8 mouse cellular contexts compared by ENCODE assay signal in the genomic region with DNA sequence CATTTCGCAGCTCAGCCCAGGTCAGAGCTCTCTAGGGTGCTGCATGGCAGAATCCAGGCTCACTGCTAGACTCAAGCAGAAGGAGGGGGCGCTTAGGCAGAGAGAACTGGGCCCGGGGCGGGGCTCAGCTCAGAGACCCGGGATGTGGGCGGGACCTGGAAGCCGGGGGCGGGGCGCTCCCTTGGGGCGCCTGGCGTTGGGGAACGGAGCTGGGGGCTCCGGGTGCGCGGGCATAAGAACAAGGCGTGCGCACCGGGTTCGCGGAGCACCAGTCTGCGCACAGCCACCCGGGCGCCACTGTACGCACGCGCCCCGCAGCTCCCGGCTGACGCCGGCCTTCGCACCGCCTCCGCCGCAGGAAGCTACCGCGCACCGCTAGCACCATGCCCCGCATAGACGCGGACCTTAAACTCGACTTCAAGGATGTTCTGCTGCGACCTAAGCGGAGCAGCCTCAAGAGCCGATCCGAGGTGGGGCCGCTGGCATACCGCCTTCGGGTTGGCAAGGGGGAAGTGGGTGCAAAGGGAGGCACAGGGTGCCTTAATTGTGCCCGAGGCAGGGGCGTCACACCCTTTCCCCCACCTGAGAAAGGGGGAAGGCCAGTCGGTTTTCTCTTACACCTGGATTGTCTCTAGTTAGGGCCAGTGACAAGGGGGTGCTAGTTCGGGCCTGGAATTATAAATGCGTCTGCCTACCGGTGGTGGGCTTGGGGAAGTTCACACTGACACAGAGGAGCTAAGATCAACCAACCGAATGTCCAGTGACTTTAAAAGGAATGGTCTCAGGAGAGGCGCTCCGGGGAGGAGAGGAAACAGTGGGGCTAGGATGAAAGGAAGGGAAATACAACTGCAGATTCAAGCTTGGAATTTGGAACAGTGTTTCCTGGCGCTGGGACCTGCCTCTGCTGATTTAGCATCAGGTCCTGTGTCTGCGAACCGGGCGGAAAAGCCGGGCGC. TPM values are rescaled to one million over a fixed set of nuclear protein-coding genes. Genes with fewer than 3 reads are reported as not detected.
DNase-seq lines count a peak whose midpoint lies in the region; ATAC-seq and TF ChIP-seq lines count a peak whose summit lies in the region.

A gene (plus strand): TSS at position 171 of the 956 bp plus-strand sequence.

- no peaks in the 10 kb centered on the region for H3K79me2 ChIP-seq in heart, adult 2 months (replicated peaks; ENCODE audit: control insufficient read depth, insufficient read depth, low read length)

- H3K27ac ChIP-seq in embryonic facial prominence, embryonic 10.5 days (replicated peaks): peak within 1 kb of the TSS; percentile 79
- H3K27ac ChIP-seq in heart, adult 2 months: peak within 1 kb of the TSS; percentile 95
- H3K27ac ChIP-seq in limb, embryonic 15.5 days: peak within 1 kb of the TSS; percentile 23; the same call in 1 of the 2 replicates
- peak within 1 kb of the TSS; percentile 4; the same call in 1 of the 2 replicates for H3K27ac ChIP-seq in midbrain, postnatal 0 days (ENCODE audit: low read depth, low read length)
- H3K27ac ChIP-seq in stomach, embryonic 14.5 days (ENCODE audit: low read length): peak within 1 kb of the TSS; percentile 48; the same call in 1 of the 2 replicates

- peak within 1 kb of the TSS; percentile 93 for H3K4me2 ChIP-seq in limb, embryonic 15.5 days
- peak within 1 kb of the TSS; percentile 95 for H3K4me2 ChIP-seq in midbrain, postnatal 0 days (ENCODE audit: low read depth, low read length, poor library complexity, severe bottlenecking)
- peak within 1 kb of the TSS; percentile 97 for H3K4me2 ChIP-seq in stomach, embryonic 14.5 days (replicated peaks; ENCODE audit: low read depth, low read length)

- H3K4me3 ChIP-seq in embryonic facial prominence, embryonic 10.5 days: peak within 1 kb of the TSS; percentile 70
- peak within 1 kb of the TSS; percentile 71 for H3K4me3 ChIP-seq in heart, adult 2 months
- peak within 1 kb of the TSS; percentile 55 for H3K4me3 ChIP-seq in limb, embryonic 15.5 days
- peak within 1 kb of the TSS; percentile 64 for H3K4me3 ChIP-seq in midbrain, postnatal 0 days (ENCODE audit: low read depth, low read length)
- H3K4me3 ChIP-seq in stomach, embryonic 14.5 days (ENCODE audit: low read depth, low read length): peak within 1 kb of the TSS; percentile 51

- no peaks in the 10 kb centered on the region for H3K36me3 ChIP-seq in embryonic facial prominence, embryonic 10.5 days (replicated peaks)
- peaks cover 12% of the 10 kb centered on the region for H3K36me3 ChIP-seq in heart, adult 2 months (ENCODE audit: control insufficient read depth, insufficient read depth, low read length)
- no peaks in the 10 kb centered on the region for H3K36me3 ChIP-seq in limb, embryonic 15.5 days
- H3K36me3 ChIP-seq in midbrain, postnatal 0 days (ENCODE audit: insufficient read depth, low read length): no peaks in the 10 kb centered on the region
- no peaks in the 10 kb centered on the region for H3K36me3 ChIP-seq in stomach, embryonic 14.5 days (ENCODE audit: control insufficient read depth, insufficient read depth, low read length)

- TF ChIP-seq CTCF in heart, adult 2 months (IDR thresholded peaks at IDR 0.05): 0 out of 2 replicates have a peak, but pooled peaks have one; percentile 10
- peak; percentile 41 for TF ChIP-seq CTCF in midbrain, postnatal 0 days (IDR thresholded peaks at IDR 0.05)

- DNase-seq in spleen, adult 18-20 months: peak; percentile 33 to 48
- no peak for DNase-seq in spleen, adult 12 weeks (ENCODE audit: low spot score)
- DNase-seq in embryonic facial prominence, embryonic 10.5 days (ENCODE audit: low spot score): peak; percentile 80
- peak; percentile 83 to 85 for DNase-seq in heart, adult 2 months
- peak; percentile 91 for DNase-seq in kidney, adult 9 months
- DNase-seq in midbrain, postnatal 0 days (ENCODE audit: low spot score): peak; percentile 84

- peaks cover 41% of the 10 kb centered on the region for H3K27me3 ChIP-seq in embryonic facial prominence, embryonic 10.5 days (replicated peaks; ENCODE audit: low read depth, poor library complexity, severe bottlenecking)
- no peaks in the 10 kb centered on the region for H3K27me3 ChIP-seq in heart, adult 2 months (ENCODE audit: control insufficient read depth, insufficient read depth, low read length)
- no peaks in the 10 kb centered on the region for H3K27me3 ChIP-seq in limb, embryonic 15.5 days
- no peaks in the 10 kb centered on the region for H3K27me3 ChIP-seq in midbrain, postnatal 0 days (ENCODE audit: insufficient read depth, low read length)
- H3K27me3 ChIP-seq in stomach, embryonic 14.5 days (ENCODE audit: control insufficient read depth, insufficient read depth, low read length): no peaks in the 10 kb centered on the region

- peak; percentile 33; the same call in 1 of the 2 replicates for TF ChIP-seq POLR2A in heart, adult 2 months (IDR thresholded peaks at IDR 0.05; ENCODE audit: insufficient read depth, low read depth, low read length)

- no peaks in the 10 kb centered on the region for H3K9me3 ChIP-seq in embryonic facial prominence, embryonic 10.5 days
- H3K9me3 ChIP-seq in limb, embryonic 15.5 days: no peaks in the 10 kb centered on the region
- H3K9me3 ChIP-seq in midbrain, postnatal 0 days (ENCODE audit: low read length): no peaks in the 10 kb centered on the region
- no peaks in the 10 kb centered on the region for H3K9me3 ChIP-seq in stomach, embryonic 14.5 days (ENCODE audit: control insufficient read depth, low read depth, low read length)

- H3K9ac ChIP-seq in heart, adult 2 months (ENCODE audit: low read depth, low read length): peak within 1 kb of the TSS; percentile 86
- peak within 1 kb of the TSS; percentile 56 for H3K9ac ChIP-seq in limb, embryonic 15.5 days
- peak within 1 kb of the TSS; percentile 64 for H3K9ac ChIP-seq in midbrain, postnatal 0 days (replicated peaks; ENCODE audit: low read length, poor library complexity, severe bottlenecking)
- peak within 1 kb of the TSS; percentile 34 for H3K9ac ChIP-seq in stomach, embryonic 14.5 days (replicated peaks; ENCODE audit: low read depth, low read length)

- 1% methylated on average over 63 of the region's 63 CpGs for WGBS in embryonic facial prominence, embryonic 10.5 days
- WGBS in heart, adult 2 months: 1% methylated on average over 63 of the region's 63 CpGs
- 2% methylated on average over 63 of the region's 63 CpGs for WGBS in limb, embryonic 15.5 days
- under 1% methylated on average over 63 of the region's 63 CpGs for WGBS in midbrain, postnatal 0 days
- 2% methylated on average over 63 of the region's 63 CpGs for WGBS in stomach, embryonic 14.5 days

- intact Hi-C loops in heart, adult 2 months (cut with DNase I): no loop called here

- H3K4me1 ChIP-seq in embryonic facial prominence, embryonic 10.5 days: peaks cover 34% of the 10 kb centered on the region
- peaks cover 11% of the 10 kb centered on the region for H3K4me1 ChIP-seq in heart, adult 2 months (ENCODE audit: control insufficient read depth, insufficient read depth, low read length)
- H3K4me1 ChIP-seq in limb, embryonic 15.5 days: peaks cover 21% of the 10 kb centered on the region
- no peaks in the 10 kb centered on the region; the same call in 1 of the 2 replicates for H3K4me1 ChIP-seq in midbrain, postnatal 0 days (ENCODE audit: insufficient read depth, low read length)
- 0 out of 2 replicates have a peak, but pooled peaks cover 12% of the 10 kb centered on the region for H3K4me1 ChIP-seq in stomach, embryonic 14.5 days (ENCODE audit: control insufficient read depth, insufficient read depth, low read length)

- no peak for TF ChIP-seq EP300 in heart, adult 2 months (IDR thresholded peaks at IDR 0.05; ENCODE audit: insufficient read depth, low read depth, low read length)

- ATAC-seq in limb, embryonic 15.5 days (ENCODE audit: insufficient number of reproducible peaks, low FRiP score, low TSS enrichment, low read depth): peak; percentile 57
- ATAC-seq in midbrain, postnatal 0 days (ENCODE audit: low FRiP score): peak; percentile 79
- peak; percentile 90 for ATAC-seq in stomach, embryonic 14.5 days (ENCODE audit: insufficient number of reproducible peaks, insufficient read depth, low FRiP score, low read depth)

RNA-seq across cellular contexts. Expression of the gene that starts here (rescaled TPM):
- polyA plus RNA-seq in embryonic facial prominence, embryonic 10.5 days (2016; fragmentation: Nextera tagmentation; extraction: Ambion mirVana): 22.5 and 25.6 TPM in 2 replicates
- total RNA-seq in heart, adult 2 months (2021): 100 to 1,000 TPM; 139 to 158 TPM
- polyA plus RNA-seq in heart, adult 2 months (2012; rRNA removed): 171 and 198 TPM in 2 replicates
- 28.8 and 50.3 TPM in 2 replicates for polyA plus RNA-seq in limb, embryonic 15.5 days (2015; fragmentation: Nextera tagmentation; extraction: Ambion mirVana)
- total RNA-seq in midbrain, postnatal 0 days (2014; rRNA removed): 23.3 and 29.2 TPM in 2 replicates
- 36.7 and 39.5 TPM in 2 replicates for polyA plus RNA-seq in midbrain, postnatal 0 days (2015; fragmentation: Nextera tagmentation; extraction: Ambion mirVana)
- 34.6 and 35.4 TPM in 2 replicates for polyA plus RNA-seq in stomach, embryonic 14.5 days (2014; fragmentation: Nextera tagmentation; extraction: Ambion mirVana)

Comparison
In these comparisons a context has a peak if more than half of its experiments do, and no peak if none do; other contexts are left out.
1. H3K27ac ChIP-seq: peak in every context shown above with its lines; median percentile 95 in heart, adult 2 months; 79 in embryonic facial prominence, embryonic 10.5 days; 48 in stomach, embryonic 14.5 days; 23 in limb, embryonic 15.5 days; 4 in midbrain, postnatal 0 days.
2. H3K9ac ChIP-seq: peak in every context shown above with its lines; median percentile 86 in heart, adult 2 months; 64 in midbrain, postnatal 0 days; 56 in limb, embryonic 15.5 days; 34 in stomach, embryonic 14.5 days.